In the genomic region with DNA sequence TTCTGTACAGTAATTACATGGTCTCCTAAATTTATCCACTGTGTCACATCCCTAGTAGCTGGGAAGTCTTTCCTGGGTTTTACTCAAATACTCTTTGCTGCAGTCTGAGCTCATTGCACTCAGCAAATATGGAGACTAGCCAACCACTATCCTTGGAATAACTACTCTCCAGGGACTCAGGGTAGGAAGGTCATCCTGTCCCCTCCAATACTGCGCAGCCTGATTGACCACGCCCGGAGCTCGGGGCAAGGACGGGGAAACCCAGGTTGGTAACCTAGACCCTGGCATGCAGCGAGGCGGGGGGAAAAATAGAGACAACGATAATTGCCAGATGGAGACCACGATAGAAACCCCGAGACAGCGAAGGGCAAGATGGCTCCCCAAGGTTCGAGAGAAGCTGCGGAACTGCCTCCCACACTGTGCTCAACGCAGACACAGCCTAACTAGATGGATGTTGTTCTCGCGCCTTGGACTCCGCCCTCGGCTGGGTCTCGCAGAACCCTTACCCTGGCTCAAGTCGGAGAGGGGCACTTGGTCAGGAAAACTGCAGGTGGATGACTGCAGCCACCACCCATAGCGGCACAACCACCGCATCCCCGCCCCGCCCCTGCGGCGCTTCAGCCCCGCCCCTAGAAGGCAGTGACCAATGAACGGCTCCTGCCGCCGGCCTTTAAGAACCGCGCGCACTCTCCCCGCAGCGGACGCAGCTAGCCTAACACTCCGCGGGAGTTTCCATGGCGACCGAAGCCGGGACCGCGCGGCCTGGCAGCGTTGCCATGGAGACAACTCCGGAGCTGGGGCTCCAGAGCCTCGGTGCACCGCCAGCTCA, we compare ENCODE assay signal across 7 mouse cellular contexts. TPM values are rescaled to one million over a fixed set of nuclear protein-coding genes. Genes with fewer than 3 reads are reported as not detected.
DNase-seq lines count a peak whose midpoint lies in the region; ATAC-seq lines count a peak whose summit lies in the region.

Map1a (plus strand) TSS at position 700 of the 829 bp plus-strand sequence.

- WGBS in intestine, embryonic 15.5 days: 2% methylated on average over 48 of the region's 48 CpGs
- whole genome bisulfite sequencing in midbrain, embryonic 10.5 days: under 1% methylated on average over 48 of the region's 48 CpGs

- H3K4me2 ChIP-seq in intestine, embryonic 15.5 days (replicated peaks): peak within 1 kb of the TSS; percentile 94

- DNase-seq in adrenal gland, adult 18-20 months (ENCODE audit: low spot score in 2 of 2): peak; percentile 87 to 90
- DNase-seq in embryo, embryonic 11 days: peak; percentile 99
- DNase-seq in gastrocnemius, postnatal 36 days: peak; percentile 75 to 83
- DNase-seq in left cerebral cortex, postnatal 25 days (ENCODE audit: low spot score in 2 of 2): peak; percentile 99
- peak; percentile 98 for DNase-seq in midbrain, embryonic 10.5 days (ENCODE audit: low spot score)
- DNase-seq in right cerebral cortex, postnatal 4 days: peak; percentile 95

- H3K27ac ChIP-seq in intestine, embryonic 15.5 days: no peak within 1 kb of the TSS
- peak within 1 kb of the TSS; percentile 84 for H3K27ac ChIP-seq in midbrain, embryonic 10.5 days (replicated peaks)

- H3K9me3 ChIP-seq in intestine, embryonic 15.5 days: no peaks in the 10 kb centered on the region
- H3K9me3 ChIP-seq in midbrain, embryonic 10.5 days (replicated peaks): no peaks in the 10 kb centered on the region

- intact Hi-C loops in gastrocnemius, postnatal 36 days (cut with DNase I): no loop called here
- intact Hi-C loops in left cerebral cortex, postnatal 25 days (cut with DNase I): no loop called here

- H3K36me3 ChIP-seq in intestine, embryonic 15.5 days: no peaks in the 10 kb centered on the region
- H3K36me3 ChIP-seq in midbrain, embryonic 10.5 days: no peaks in the 10 kb centered on the region

- peak within 1 kb of the TSS; percentile 53 for H3K4me3 ChIP-seq in intestine, embryonic 15.5 days (replicated peaks)
- peak within 1 kb of the TSS; percentile 68 for H3K4me3 ChIP-seq in midbrain, embryonic 10.5 days

- peak within 1 kb of the TSS; percentile 33 for H3K9ac ChIP-seq in intestine, embryonic 15.5 days

- peak; percentile 98 for ATAC-seq in intestine, embryonic 15.5 days

- peaks cover 8% of the 10 kb centered on the region for H3K4me1 ChIP-seq in intestine, embryonic 15.5 days (replicated peaks)
- H3K4me1 ChIP-seq in midbrain, embryonic 10.5 days: peaks cover 37% of the 10 kb centered on the region

- peaks cover 19% of the 10 kb centered on the region for H3K27me3 ChIP-seq in intestine, embryonic 15.5 days (replicated peaks)
- peaks cover 58% of the 10 kb centered on the region for H3K27me3 ChIP-seq in midbrain, embryonic 10.5 days (ENCODE audit: low read depth, poor library complexity, severe bottlenecking)

RNA-seq across cellular contexts. Expression of gene Map1a, which starts in this region (rescaled TPM):
- 1 to 10 TPM; 6.5 to 7.6 TPM for total RNA-seq in adrenal gland, adult 18-20 months (2021)
- total RNA-seq in gastrocnemius, postnatal 36 days (2021): 1 to 10 TPM; 6.7 to 8.1 TPM
- polyA plus RNA-seq in intestine, embryonic 15.5 days (2015; fragmentation: Nextera tagmentation; extraction: Ambion mirVana): 2.7 and 4.2 TPM in 2 replicates
- total RNA-seq in left cerebral cortex, postnatal 25 days (2021): 100 to 1,000 TPM; 524 to 622 TPM
- 7.8 and 11.4 TPM in 2 replicates for polyA plus RNA-seq in midbrain, embryonic 10.5 days (2016; fragmentation: Nextera tagmentation; extraction: Ambion mirVana)

Comparison
In these comparisons a context has a peak if more than half of its experiments do, and no peak if none do; other contexts are left out.
1. RNA of gene Map1a (total RNA-seq): 524 to 622 TPM in left cerebral cortex, postnatal 25 days; 6.7 to 8.1 TPM in gastrocnemius, postnatal 36 days and 6.5 to 7.6 TPM in adrenal gland, adult 18-20 months; every median in the first group is over 10 times any median in the second.
2. Peak in every context shown above with its lines, with median percentiles within 50 percentile points of each other: DNase-seq.